Mouse (Mus musculus) G1E (cell line): ENCODE data around the gene Nrp1.

ENCODE experiments used
- CTCF ChIP-seq: IDR thresholded peaks from 2 replicates; pipeline ENCODE4 v1.5.1; 2012; ENCODE audit warnings: low read depth, low read length, inconsistent platforms, mixed read lengths
- GATA1 ChIP-seq: IDR thresholded peaks from 2 replicates; pipeline ENCODE4 v1.6.1; 2012; ENCODE audit warnings: borderline replicate concordance, low read length, inconsistent platforms, mixed read lengths
- GATA2 ChIP-seq: IDR thresholded peaks from 2 replicates; pipeline ENCODE4 v1.6.1; 2012; ENCODE audit warnings: low read depth, low read length, inconsistent platforms, borderline replicate concordance
- POLR2AphosphoS5 ChIP-seq: IDR thresholded peaks from 2 replicates; pipeline ENCODE4 v1.6.1; 2012; ENCODE audit warnings: low read depth, low read length, inconsistent platforms; ENCODE audit not compliant: insufficient replicate concordance
- TAL1 ChIP-seq: conservative IDR thresholded peaks from 2 replicates; pipeline ENCODE4 v1.6.1; 2012; ENCODE audit warnings: low read depth, low read length, inconsistent platforms, mixed read lengths

DNA sequence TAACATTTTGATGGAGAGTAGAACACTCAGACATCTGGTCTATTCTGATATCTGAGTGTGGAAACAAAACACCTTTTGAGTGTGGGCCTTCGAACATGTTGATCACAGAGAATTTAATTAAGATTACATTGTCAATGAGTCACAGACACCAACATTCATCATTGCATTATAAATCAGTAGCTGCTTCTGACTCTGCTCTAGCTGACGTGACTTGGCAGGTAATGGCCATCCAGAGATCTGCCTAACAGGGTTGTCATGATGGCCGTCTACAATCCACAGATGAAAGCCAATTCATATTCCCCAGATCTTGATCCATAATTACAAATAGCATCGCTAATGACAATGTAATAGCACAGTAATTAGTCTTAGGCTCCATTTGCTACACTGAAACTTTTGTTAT, 140.4 kb downstream of the Nrp1 start:
- TF ChIP-seq CTCF (no peak), GATA1 (no peak), POLR2AphosphoS5 (no peak), GATA2 (no peak), TAL1 (no peak)
